Mouse (Mus musculus) midbrain, embryonic 11.5 days (tissue): ENCODE results near the gene Hist1h1a. TPM values are rescaled to one million over a fixed set of nuclear protein-coding genes. Genes with fewer than 3 reads are reported as not detected.
"Not testable (repeated sequence)": the region's sequence is repeated elsewhere in the genome, so short reads cannot be mapped to it uniquely, and the experiment has no call there.

ENCODE experiments used
- ATAC-seq: fragments of 200-750 bp; cut with Nextera tagmentation; 2 replicates; pipeline ENCODE4 v1.8.0; 2017; ENCODE audit warnings: moderate TSS enrichment, moderate library complexity; ENCODE audit not compliant: low FRiP score
- DNase-seq: peaks from one replicate; pipeline ENCODE4 v3.0.0; 2015; ENCODE audit warnings: low spot score; ENCODE audit errors: missing footprints
- H3K27ac ChIP-seq: fragments of 300-500 bp; sonication (generic); 2 replicates; pipeline ENCODE4 v1.5.1; 2014; ENCODE audit warnings: low read depth, low read length
- H3K27me3 ChIP-seq: fragments of 300-500 bp; sonication (generic); 2 replicates; pipeline ENCODE4 v1.6.1; 2014; ENCODE audit warnings: mild to moderate bottlenecking, low read length, moderate library complexity, mixed read lengths; ENCODE audit not compliant: control insufficient read depth, insufficient read depth
- H3K36me3 ChIP-seq: fragments of 300-500 bp; sonication (generic); 2 replicates; pipeline ENCODE4 v1.6.1; 2014; ENCODE audit warnings: mild to moderate bottlenecking, low read length, moderate library complexity, mixed read lengths; ENCODE audit not compliant: control insufficient read depth, insufficient read depth
- H3K4me1 ChIP-seq: fragments of 300-500 bp; sonication (generic); 2 replicates; pipeline ENCODE4 v1.6.1; 2014; ENCODE audit warnings: low read length; ENCODE audit not compliant: control insufficient read depth, insufficient read depth
- H3K4me2 ChIP-seq: fragments of 300-500 bp; sonication (generic); 2 replicates; pipeline ENCODE4 v1.6.1; 2014; ENCODE audit warnings: mild to moderate bottlenecking, moderate library complexity
- H3K4me3 ChIP-seq: fragments of 300-500 bp; sonication (generic); 2 replicates; pipeline ENCODE4 v1.5.1; 2014; ENCODE audit warnings: low read depth, low read length
- H3K9ac ChIP-seq: fragments of 300-500 bp; sonication (generic); 2 replicates; pipeline ENCODE4 v1.6.1; 2014; ENCODE audit warnings: low read length
- H3K9me3 ChIP-seq: fragments of 300-500 bp; sonication (generic); 2 replicates; pipeline ENCODE4 v1.6.1; 2016; ENCODE audit warnings: low read length; ENCODE audit not compliant: control insufficient read depth
- WGBS: fragments of 180-500 bp; shearing (Covaris S2); extraction: QIAGEN DNeasy Blood & Tissue Kit; methylation state at CpG from one replicate; pipeline ENCODE4 v1.1.7; 2014; 5-methylcytosine and 5-hydroxymethylcytosine counted together
- polyA plus RNA-seq: library from polyadenylated mRNA; unstranded; fragments of >200 nt; fragmentation: Nextera tagmentation; extraction: Ambion mirVana; gene quantifications from 2 replicates; pipeline ENCODE4 v1.2.1, GENCODE M21; 2014

Gene Hist1h1a
- polyA plus RNA-seq, 1 experiment from 2014 or later, result 3.5 TPM

- H3K9me3 ChIP-seq, result no peaks in the 10 kb centered on the region
- DNase-seq (no peak), ATAC-seq (no peak)
- H3K27me3 ChIP-seq, result no peaks in the 10 kb centered on the region
- H3K27ac ChIP-seq, result no peak overlapping the region
- H3K4me2 ChIP-seq, result peak overlapping the region; percentile 93; the same call in 1 of the 2 replicates
- peaks cover 13% of the 10 kb centered on the region for H3K4me1 ChIP-seq
- no peak overlapping the region for H3K4me3 ChIP-seq
- no peak overlapping the region for H3K9ac ChIP-seq
- H3K36me3 ChIP-seq, result no peaks in the 10 kb centered on the region
- 61% methylated on average over 5 of the region's 5 CpGs for WGBS
Observed at GRCm38 (mm10) chr13:23740910-23741309, 22.6 kb upstream of the Hist1h1a start.

- no peak overlapping the region for H3K4me2 ChIP-seq
- H3K27ac ChIP-seq, result no peak overlapping the region
- no peaks in the 10 kb centered on the region for H3K9me3 ChIP-seq
- H3K27me3 ChIP-seq, result no peaks in the 10 kb centered on the region
- no peak overlapping the region for H3K9ac ChIP-seq
- no peak for DNase-seq
- H3K4me3 ChIP-seq, result no peak overlapping the region
- no peaks in the 10 kb centered on the region for H3K36me3 ChIP-seq
- peaks cover 13% of the 10 kb centered on the region for H3K4me1 ChIP-seq
- no peak for ATAC-seq
Observed at GRCm38 (mm10) chr13:23742007-23742406, 21.5 kb upstream of the Hist1h1a start.

- Histone ChIP-seq H3K4me2 (no peak overlapping the region), H3K4me3 (no peak overlapping the region), H3K36me3 (no peaks in the 10 kb centered on the region), H3K9me3 (no peaks in the 10 kb centered on the region), H3K9ac (no peak overlapping the region), H3K4me1 (peaks cover 17% of the 10 kb centered on the region), H3K27ac (no peak overlapping the region), H3K27me3 (no peaks in the 10 kb centered on the region)
- 83% methylated on average over 5 of the region's 5 CpGs for whole genome bisulfite sequencing
- DNase-seq (peak; percentile 88), ATAC-seq (no peak)
Observed at GRCm38 (mm10) chr13:23743215-23743614, 20.3 kb upstream of the Hist1h1a start.

GRCm38 (mm10) chr13:23743963-23744362 is 19.5 kb upstream of the Hist1h1a start:
- Histone ChIP-seq H3K9me3 (no peaks in the 10 kb centered on the region), H3K27ac (peak overlapping the region; percentile 82), H3K9ac (peak overlapping the region; percentile 71; the same call in 1 of the 2 replicates), H3K36me3 (no peaks in the 10 kb centered on the region), H3K4me1 (peaks cover 17% of the 10 kb centered on the region), H3K4me2 (peak overlapping the region; percentile 61; the same call in 1 of the 2 replicates), H3K27me3 (no peaks in the 10 kb centered on the region), H3K4me3 (no peak overlapping the region)
- ATAC-seq, result no peak
- 44% methylated on average over 4 of the region's 4 CpGs for WGBS
- peak; percentile 92 for DNase-seq

GRCm38 (mm10) chr13:23744421-23745380 is 18.8 kb upstream of the Hist1h1a start:
- Histone ChIP-seq H3K4me2 (peak overlapping the region; percentile 61), H3K9me3 (no peaks in the 10 kb centered on the region), H3K9ac (peak overlapping the region; percentile 71), H3K27ac (peak overlapping the region; percentile 82), H3K36me3 (no peaks in the 10 kb centered on the region), H3K4me3 (peak overlapping the region; percentile 39), H3K27me3 (no peaks in the 10 kb centered on the region), H3K4me1 (peaks cover 13% of the 10 kb centered on the region; the same call in 1 of the 2 replicates)
- DNase-seq (peak; percentile 90), ATAC-seq (no peak)
- under 1% methylated on average over 16 of the region's 36 CpGs for WGBS

GRCm38 (mm10) chr13:23745381-23746161 is 17.9 kb upstream of the Hist1h1a start, which contains the start of gene Hist1h3c:
TSS of gene Hist1h3c (minus strand) at chr13:23745602.
- peak within 1 kb of the TSS; percentile 71 for H3K9ac ChIP-seq
- no peaks in the 10 kb centered on the region for H3K36me3 ChIP-seq
- ATAC-seq (peak; percentile 72), DNase-seq (peak; percentile 97)
- H3K27ac ChIP-seq, result peak within 1 kb of the TSS; percentile 96
- under 1% methylated on average over 23 of the region's 28 CpGs for WGBS
- no peaks in the 10 kb centered on the region for H3K9me3 ChIP-seq
- peak within 1 kb of the TSS; percentile 39 for H3K4me3 ChIP-seq
- no peaks in the 10 kb centered on the region for H3K27me3 ChIP-seq
- H3K4me1 ChIP-seq, result peaks cover 7% of the 10 kb centered on the region; the same call in 1 of the 2 replicates
- H3K4me2 ChIP-seq, result peak within 1 kb of the TSS; percentile 61

GRCm38 (mm10) chr13:23746201-23747080 is 17.0 kb upstream of the Hist1h1a start, which contains the start of gene Hist1h2bb:
TSS of gene Hist1h2bb (plus strand) at chr13:23746734.
- H3K27me3 ChIP-seq, H3K4me1 ChIP-seq, H3K36me3 ChIP-seq, H3K9me3 ChIP-seq: not testable (repeated sequence)
- Histone ChIP-seq H3K4me3 (peak within 1 kb of the TSS; percentile 39), H3K4me2 (peak within 1 kb of the TSS; percentile 61), H3K27ac (peak within 1 kb of the TSS; percentile 96), H3K9ac (peak within 1 kb of the TSS; percentile 70)
- DNase-seq (peak; percentile 97), ATAC-seq (peak; percentile 92)
- WGBS, result under 1% methylated on average over 40 of the region's 58 CpGs
